Comparison of ENCODE assay signal across 19 mouse cellular contexts in the genomic region with DNA sequence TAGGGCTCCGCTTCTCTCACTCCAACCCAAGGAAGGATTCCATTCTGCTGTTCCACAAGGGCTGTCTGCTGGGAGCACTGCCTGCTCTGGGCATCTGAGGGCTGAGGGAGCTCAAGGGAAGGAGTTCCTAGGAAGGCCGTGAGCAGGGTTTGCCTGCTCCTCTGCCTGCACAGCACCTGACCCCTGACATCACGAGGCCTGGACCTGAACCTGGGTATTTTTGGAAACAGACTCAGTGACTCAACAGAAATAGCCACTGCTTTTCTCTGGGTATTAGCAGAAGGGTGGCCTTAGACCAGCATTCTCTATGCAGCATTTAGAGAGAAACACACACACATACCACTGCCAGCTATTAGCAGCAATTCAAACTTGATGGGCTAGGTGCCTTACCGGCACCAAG. TPM values are rescaled to one million over a fixed set of nuclear protein-coding genes. Genes with fewer than 3 reads are reported as not detected.
DNase-seq lines count a peak whose midpoint lies in the region; ATAC-seq and TF ChIP-seq lines count a peak whose summit lies in the region.
"Had no signal": no experiment of that assay in that cellular context is flagged by ENCODE, and none has a peak within 500 bp of the region (broad histone marks: within the 10 kb centered on the region; RNA-seq: fewer than 3 reads in every experiment).

No protein-coding gene starts in this region.

- no peak overlapping the region for H3K4me3 ChIP-seq in kidney, adult 2 months (ENCODE audit: insufficient read depth, low read depth, low read length)
- no peak overlapping the region for H3K4me3 ChIP-seq in heart, embryonic 15.5 days
- H3K4me3 ChIP-seq: embryonic facial prominence, embryonic 15.5 days; limb, embryonic 13.5 days had no signal

- H3K4me1 ChIP-seq in kidney, adult 2 months (ENCODE audit: control insufficient read depth, insufficient read depth, low read length): peaks cover 32% of the 10 kb centered on the region
- peaks cover 29% of the 10 kb centered on the region for H3K4me1 ChIP-seq in heart, embryonic 15.5 days (replicated peaks)
- H3K4me1 ChIP-seq: limb, embryonic 13.5 days had no signal

- no peak for TF ChIP-seq POLR2A in kidney, adult 2 months (IDR thresholded peaks at IDR 0.05; ENCODE audit: low read depth, low read length)

- peak; percentile 37 to 42 for DNase-seq in gastrocnemius, adult 8-10 months (ENCODE audit: low spot score in 2 of 2)
- DNase-seq in gastrocnemius, postnatal 14 days: no peak
- DNase-seq in kidney, adult 18-20 months: peak; percentile 14
- no peak for DNase-seq in kidney, adult 2 months
- peak; percentile 83 for DNase-seq in skeletal muscle tissue, adult 2 months (ENCODE audit: low read depth, low spot score)
- no peak for DNase-seq in thymus, postnatal 0 days (ENCODE audit: low spot score)
- DNase-seq: adrenal gland, postnatal 36 days; cerebellum, adult 2 months; cerebellum, postnatal 36 days; gastrocnemius, postnatal 10 days; kidney, adult 11 months; kidney, postnatal 10 days; right cerebral cortex, adult 18-20 months; thymus, postnatal 25 days had no signal

- no peak overlapping the region for H3K27ac ChIP-seq in kidney, adult 2 months (ENCODE audit: insufficient read depth, low read depth, low read length)
- H3K27ac ChIP-seq in heart, embryonic 15.5 days: peak overlapping the region; percentile 17
- H3K27ac ChIP-seq: embryonic facial prominence, embryonic 15.5 days; limb, embryonic 13.5 days; macrophage had no signal

- no peak for ATAC-seq in heart, embryonic 15.5 days (replicated peaks; ENCODE audit: insufficient number of reproducible peaks, insufficient read depth, low FRiP score, low read depth)

- no peaks in the 10 kb centered on the region for H3K27me3 ChIP-seq in kidney, adult 2 months (replicated peaks; ENCODE audit: control insufficient read depth, insufficient read depth, low read length)
- H3K27me3 ChIP-seq in heart, embryonic 15.5 days: no peaks in the 10 kb centered on the region
- H3K27me3 ChIP-seq: embryonic facial prominence, embryonic 15.5 days; limb, embryonic 13.5 days had no signal

- H3K4me2 ChIP-seq in heart, embryonic 15.5 days: no peak overlapping the region
- H3K4me2 ChIP-seq: embryonic facial prominence, embryonic 15.5 days; limb, embryonic 13.5 days; midbrain, embryonic 11.5 days had no signal

- TF ChIP-seq CTCF in kidney, adult 2 months (conservative IDR thresholded peaks at IDR 0.05; ENCODE audit: insufficient read depth, insufficient read length, low read depth, low read length): no peak

- intact Hi-C loops in gastrocnemius, postnatal 14 days (cut with DNase I; ENCODE audit: low total_unique reads): no loop called here

- 50% methylated on average over 4 of the region's 4 CpGs for WGBS in kidney, adult 2 months
- WGBS in heart, embryonic 15.5 days: 61% methylated on average over 4 of the region's 4 CpGs

- H3K9ac ChIP-seq in heart, embryonic 15.5 days: no peak overlapping the region
- H3K9ac ChIP-seq: embryonic facial prominence, embryonic 15.5 days; limb, embryonic 13.5 days had no signal

- peaks cover 1% of the 10 kb centered on the region; the same call in 1 of the 2 replicates for H3K36me3 ChIP-seq in kidney, adult 2 months (ENCODE audit: control insufficient read depth, insufficient read depth, low read length)
- peaks cover 17% of the 10 kb centered on the region; the same call in 1 of the 2 replicates for H3K36me3 ChIP-seq in heart, embryonic 15.5 days

- no peaks in the 10 kb centered on the region for H3K9me3 ChIP-seq in heart, embryonic 15.5 days (replicated peaks)
- H3K9me3 ChIP-seq: embryonic facial prominence, embryonic 15.5 days; limb, embryonic 13.5 days had no signal

RNA-seq across cellular contexts. Expression of a gene that starts 30.2 kb away (rescaled TPM):
- total RNA-seq in gastrocnemius, adult 8-10 months (2022): 10 to 100 TPM; 19.3 to 23.2 (median 20.8) TPM
- total RNA-seq in gastrocnemius, postnatal 14 days (2021): 10 to 100 TPM; 17.8 to 23.1 TPM
- polyA plus RNA-seq in kidney, adult 2 months (2012; rRNA removed): 123 and 142 TPM in 2 replicates
- polyA plus RNA-seq in heart, embryonic 15.5 days (2015; fragmentation: Nextera tagmentation; extraction: Ambion mirVana): 8.0 and 12.5 TPM in 2 replicates
- 11.5 and 14.5 TPM in 2 replicates for polyA plus RNA-seq in thymus, postnatal 0 days (2015; fragmentation: Nextera tagmentation; extraction: Ambion mirVana)

Comparison
In these comparisons a context has a peak if more than half of its experiments do, and no peak if none do; other contexts are left out.
1. DNase-seq: peak in gastrocnemius, adult 8-10 months (2 of 2), kidney, adult 18-20 months (single experiment) and skeletal muscle tissue, adult 2 months (single experiment); none in gastrocnemius, postnatal 14 days (single experiment), kidney, adult 2 months (single experiment) and thymus, postnatal 0 days (single experiment).